Mouse (Mus musculus): Measurements from ENCODE around the gene Fam169a. TPM values are rescaled to one million over a fixed set of nuclear protein-coding genes. Genes with fewer than 3 reads are reported as not detected.
"Not testable (repeated sequence)": the region's sequence is repeated elsewhere in the genome, so short reads cannot be mapped to it uniquely, and the experiment has no call there.

Fam169a gene
- polyA plus RNA-seq, 1 experiment from 2014 or later = 2.4 TPM

GRCm38 (mm10) chr13:97062151-97062550, 4.9 kb upstream of the Fam169a start:
- Histone ChIP-seq H3K27ac (no peak overlapping the region), H3K4me3 (replicated peaks) (no peak overlapping the region), H3K9me3 (no peaks in the 10 kb centered on the region), H3K4me2 (replicated peaks) (no peak overlapping the region), H3K4me1 (replicated peaks) (no peaks in the 10 kb centered on the region), H3K36me3 (no peaks in the 10 kb centered on the region), H3K9ac (no peak overlapping the region), H3K27me3 (replicated peaks) (no peaks in the 10 kb centered on the region)
- 91% methylated on average over 3 of the region's 3 CpGs for WGBS
- no peak for ATAC-seq

DNA sequence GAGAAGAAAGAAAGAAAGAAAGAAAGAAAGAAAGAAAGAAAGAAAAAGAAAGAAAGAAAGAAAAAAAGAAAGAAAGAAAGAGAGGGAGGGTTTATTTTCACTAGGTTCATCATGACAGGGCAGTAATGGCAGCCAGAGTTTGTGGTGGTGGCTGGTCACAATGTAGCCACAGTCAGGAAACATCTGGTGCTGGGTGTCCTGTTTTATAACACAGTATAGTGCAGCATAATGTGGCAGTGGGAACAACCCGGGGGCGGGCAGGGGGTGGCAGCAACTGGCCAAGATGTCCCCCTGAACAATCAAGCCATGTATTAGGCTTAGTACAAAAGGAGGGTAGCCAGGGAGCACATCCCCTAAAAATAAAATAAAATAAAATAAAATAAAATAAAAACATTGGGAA, 3.7 kb upstream of the Fam169a start:
- Histone ChIP-seq H3K9me3 (no peaks in the 10 kb centered on the region), H3K4me3 (replicated peaks) (no peak overlapping the region), H3K9ac (no peak overlapping the region), H3K36me3 (no peaks in the 10 kb centered on the region), H3K4me1 (replicated peaks) (no peaks in the 10 kb centered on the region), H3K27ac (no peak overlapping the region), H3K4me2 (replicated peaks) (no peak overlapping the region), H3K27me3 (replicated peaks) (no peaks in the 10 kb centered on the region)
- 78% methylated on average over 2 of the region's 2 CpGs for WGBS
- ATAC-seq = no peak

DNA sequence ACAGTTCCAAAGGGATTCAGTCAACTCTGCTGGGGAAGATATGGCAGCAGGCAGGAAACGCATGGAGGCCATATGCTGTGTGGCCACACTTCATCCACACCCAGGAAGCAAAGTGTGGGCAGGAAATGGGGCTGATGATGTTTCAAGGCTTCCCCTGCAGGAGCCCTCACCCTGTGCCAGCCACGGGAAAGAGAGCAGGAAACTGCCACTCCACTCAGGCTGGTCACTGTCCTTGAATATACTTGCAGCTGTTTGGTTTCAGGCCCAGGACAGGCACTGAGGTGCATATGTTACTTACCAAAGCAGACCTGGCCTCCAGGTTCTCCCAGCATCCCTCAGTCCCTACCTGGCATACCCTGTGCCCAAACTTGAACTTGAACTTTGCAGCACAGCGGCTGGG, 2.7 kb upstream of the Fam169a start:
- Histone ChIP-seq H3K36me3 (no peaks in the 10 kb centered on the region), H3K4me1 (replicated peaks) (no peaks in the 10 kb centered on the region), H3K27me3 (replicated peaks) (no peaks in the 10 kb centered on the region), H3K4me2 (replicated peaks) (no peak overlapping the region), H3K4me3 (replicated peaks) (no peak overlapping the region), H3K27ac (no peak overlapping the region), H3K9me3 (no peaks in the 10 kb centered on the region), H3K9ac (no peak overlapping the region)
- ATAC-seq = peak; percentile 8; the same call in 1 of the 2 replicates
- 34% methylated on average over 3 of the region's 3 CpGs for WGBS

DNA sequence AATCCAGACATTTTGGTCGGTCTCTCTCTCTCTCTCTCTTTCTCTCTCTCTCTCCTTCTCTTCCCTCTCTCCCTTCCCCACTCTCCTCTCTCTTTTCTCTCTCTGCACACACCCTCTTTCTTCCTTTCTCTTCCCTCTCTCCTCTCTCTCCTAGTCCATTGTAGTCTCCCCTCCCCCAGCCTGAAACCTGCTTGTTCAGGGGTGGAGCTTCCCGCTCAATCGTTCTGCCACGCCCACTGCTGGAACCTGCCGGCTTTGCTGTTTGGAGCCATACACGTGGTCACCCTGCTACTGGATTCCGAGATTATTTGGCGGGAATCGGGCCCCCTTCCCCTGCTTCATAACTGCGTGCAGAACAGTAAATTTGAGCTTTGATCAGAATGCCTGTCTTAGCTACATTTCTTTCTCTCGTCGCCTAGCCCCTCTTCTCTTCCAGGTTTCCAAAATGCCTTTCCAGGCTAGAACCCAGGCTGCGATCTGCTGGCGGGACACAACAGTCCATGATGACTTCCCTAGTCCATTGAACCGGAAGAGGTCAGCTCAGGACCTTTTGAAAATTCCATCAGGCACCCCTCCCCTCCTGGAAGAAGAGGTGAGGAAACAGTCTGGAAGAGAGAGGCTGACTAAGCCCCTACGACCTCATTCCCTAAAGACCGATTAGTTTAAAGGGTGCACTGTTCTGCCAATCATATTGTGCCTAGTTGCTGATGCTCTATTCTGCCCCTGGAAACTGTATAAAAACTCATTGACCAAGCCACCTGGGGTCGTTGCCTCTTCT, 2.1 kb upstream of the Fam169a start:
- not testable (repeated sequence) for H3K4me1 ChIP-seq (replicated peaks); H3K4me3 ChIP-seq (replicated peaks); H3K9me3 ChIP-seq; H3K4me2 ChIP-seq (replicated peaks); H3K36me3 ChIP-seq; H3K9ac ChIP-seq; H3K27me3 ChIP-seq (replicated peaks); H3K27ac ChIP-seq
- peak; percentile 52; the same call in 1 of the 2 replicates for ATAC-seq
- WGBS = 50% methylated on average over 18 of the region's 18 CpGs

DNA sequence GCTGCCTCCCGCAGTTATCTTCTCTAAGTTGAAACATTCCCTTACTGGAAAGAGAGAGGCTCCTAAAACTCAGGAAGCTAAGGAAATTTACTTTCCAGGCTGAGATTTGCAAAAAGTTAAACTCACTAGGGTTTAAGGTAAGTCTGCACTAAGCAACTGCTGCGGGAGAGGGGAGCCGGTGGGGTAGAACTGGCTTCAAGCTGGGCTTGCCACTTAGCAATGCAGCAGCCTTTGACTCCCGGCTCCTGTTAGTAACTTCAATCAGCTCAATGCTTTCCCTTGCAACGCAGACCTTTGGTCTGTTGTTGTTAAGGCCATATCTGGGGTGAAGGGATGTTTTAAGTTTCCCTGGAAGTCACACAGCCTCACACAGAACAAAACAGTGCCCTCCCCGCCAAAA, 605 bp downstream of the Fam169a start:
- no peak overlapping the region for H3K27ac ChIP-seq
- H3K9ac ChIP-seq = no peak overlapping the region
- peaks cover 5% of the 10 kb centered on the region; the same call in 1 of the 2 replicates for H3K4me1 ChIP-seq (replicated peaks)
- H3K4me2 ChIP-seq (replicated peaks) = no peak overlapping the region
- no peak for ATAC-seq
- no peaks in the 10 kb centered on the region for H3K9me3 ChIP-seq
- H3K27me3 ChIP-seq (replicated peaks) = no peaks in the 10 kb centered on the region; the same call in 1 of the 2 replicates
- H3K36me3 ChIP-seq = no peaks in the 10 kb centered on the region
- no peak overlapping the region for H3K4me3 ChIP-seq (replicated peaks)
- 28% methylated on average over 6 of the region's 6 CpGs for WGBS

DNA sequence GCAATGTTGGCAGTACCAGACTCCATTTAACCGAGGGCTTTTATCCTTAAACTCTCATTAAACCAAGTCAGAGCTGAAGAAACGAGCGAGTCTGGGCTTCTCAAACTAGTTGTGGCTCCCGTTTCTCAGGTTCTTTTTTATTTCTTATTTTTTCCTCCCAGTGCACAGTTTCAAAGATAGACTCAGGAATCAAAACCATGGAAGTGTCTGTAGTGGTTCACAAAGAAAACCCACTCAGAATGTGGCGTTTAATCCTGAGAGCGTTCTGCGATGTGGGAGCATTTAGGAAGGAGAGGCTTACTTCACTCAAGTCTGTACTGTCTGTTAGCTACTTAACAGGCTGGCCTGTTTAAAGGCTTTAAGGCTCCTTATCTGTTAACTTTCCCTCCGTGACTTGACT, 1.1 kb downstream of the Fam169a start:
- no peak overlapping the region for H3K9ac ChIP-seq
- no peak overlapping the region for H3K27ac ChIP-seq
- H3K4me1 ChIP-seq (replicated peaks) = peaks cover 5% of the 10 kb centered on the region; the same call in 1 of the 2 replicates
- no peaks in the 10 kb centered on the region for H3K36me3 ChIP-seq
- no peak overlapping the region for H3K4me2 ChIP-seq (replicated peaks)
- no peaks in the 10 kb centered on the region for H3K9me3 ChIP-seq
- no peak overlapping the region for H3K4me3 ChIP-seq (replicated peaks)
- 71% methylated on average over 8 of the region's 8 CpGs for WGBS
- no peak for ATAC-seq
- no peaks in the 10 kb centered on the region; the same call in 1 of the 2 replicates for H3K27me3 ChIP-seq (replicated peaks)

- WGBS = 1% methylated on average over 71 of the region's 85 CpGs
- Histone ChIP-seq H3K4me1 (replicated peaks) (peaks cover 5% of the 10 kb centered on the region; the same call in 1 of the 2 replicates), H3K9me3 (no peaks in the 10 kb centered on the region), H3K9ac (peak overlapping the region; percentile 57), H3K27me3 (replicated peaks) (no peaks in the 10 kb centered on the region; the same call in 1 of the 2 replicates), H3K4me3 (replicated peaks) (peak overlapping the region; percentile 82), H3K36me3 (no peaks in the 10 kb centered on the region), H3K4me2 (replicated peaks) (peak overlapping the region; percentile 98), H3K27ac (no peak overlapping the region)
- ATAC-seq = peak; percentile 81
Measured at GRCm38 (mm10) chr13:97070931-97071625, 4.0 kb downstream of the Fam169a start.

DNA sequence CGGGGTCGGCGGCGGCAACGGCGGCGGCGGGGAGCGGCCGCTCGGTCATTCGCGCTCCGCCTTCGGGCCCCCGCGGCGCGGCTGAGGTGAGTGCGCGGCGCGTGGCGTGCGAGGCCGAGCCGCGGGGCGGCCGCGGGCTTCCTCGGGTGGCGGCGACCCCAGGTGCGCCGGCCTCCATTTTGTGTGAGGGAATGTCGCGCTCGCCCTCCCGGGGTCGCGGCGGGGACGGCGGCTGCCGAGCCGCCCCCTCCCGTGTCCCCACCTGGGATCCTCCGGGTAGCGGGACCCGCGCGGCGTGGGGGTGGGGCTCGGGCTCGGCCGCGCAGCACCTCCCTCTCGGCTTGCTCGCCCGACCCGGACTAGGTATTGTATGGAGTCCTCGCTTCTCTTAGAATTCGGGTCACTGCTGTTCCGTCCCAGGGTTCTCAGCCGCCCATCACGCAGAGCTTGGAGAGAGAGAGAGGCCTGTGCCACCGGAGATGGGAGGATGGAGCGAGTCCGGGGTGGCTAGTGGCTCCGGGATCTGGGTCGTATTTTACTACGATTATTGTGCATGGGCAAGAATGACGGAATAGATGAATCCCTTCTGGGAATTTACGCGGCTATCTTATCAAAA, 4.6 kb downstream of the Fam169a start:
- H3K4me3 ChIP-seq (replicated peaks) = peak overlapping the region; percentile 82
- no peaks in the 10 kb centered on the region; the same call in 1 of the 2 replicates for H3K27me3 ChIP-seq (replicated peaks)
- no peaks in the 10 kb centered on the region for H3K36me3 ChIP-seq
- WGBS = under 1% methylated on average over 59 of the region's 76 CpGs
- no peak overlapping the region for H3K27ac ChIP-seq
- H3K4me2 ChIP-seq (replicated peaks) = peak overlapping the region; percentile 98
- peak overlapping the region; percentile 57 for H3K9ac ChIP-seq
- peaks cover 5% of the 10 kb centered on the region; the same call in 1 of the 2 replicates for H3K4me1 ChIP-seq (replicated peaks)
- peak; percentile 71 for ATAC-seq
- no peaks in the 10 kb centered on the region for H3K9me3 ChIP-seq

GRCm38 (mm10) chr13:97073497-97073896, 6.4 kb downstream of the Fam169a start:
- 72% methylated on average over 1 of the region's 1 CpGs for WGBS
- H3K4me1 ChIP-seq (replicated peaks) = peaks cover 5% of the 10 kb centered on the region; the same call in 1 of the 2 replicates

GRCm38 (mm10) chr13:97077556-97077955, 10.5 kb downstream of the Fam169a start:
- no peaks in the 10 kb centered on the region for H3K27me3 ChIP-seq (replicated peaks)
- no peaks in the 10 kb centered on the region for H3K36me3 ChIP-seq
- WGBS = 91% methylated on average over 2 of the region's 2 CpGs
- H3K4me1 ChIP-seq (replicated peaks) = no peaks in the 10 kb centered on the region
- no peak overlapping the region for H3K27ac ChIP-seq
- H3K9me3 ChIP-seq = no peaks in the 10 kb centered on the region
- no peak overlapping the region for H3K9ac ChIP-seq
- no peak overlapping the region for H3K4me2 ChIP-seq (replicated peaks)
- ATAC-seq = no peak
- no peak overlapping the region for H3K4me3 ChIP-seq (replicated peaks)

More at GRCm38 (mm10) chr13:97073497-97073896, 6.4 kb downstream of the Fam169a start:
- Histone ChIP-seq H3K27me3 (replicated peaks) (no peaks in the 10 kb centered on the region; the same call in 1 of the 2 replicates), H3K9me3 (no peaks in the 10 kb centered on the region), H3K4me3 (replicated peaks) (no peak overlapping the region), H3K36me3 (no peaks in the 10 kb centered on the region), H3K9ac (no peak overlapping the region), H3K27ac (no peak overlapping the region), H3K4me2 (replicated peaks) (no peak overlapping the region)
- ATAC-seq = no peak

DNA sequence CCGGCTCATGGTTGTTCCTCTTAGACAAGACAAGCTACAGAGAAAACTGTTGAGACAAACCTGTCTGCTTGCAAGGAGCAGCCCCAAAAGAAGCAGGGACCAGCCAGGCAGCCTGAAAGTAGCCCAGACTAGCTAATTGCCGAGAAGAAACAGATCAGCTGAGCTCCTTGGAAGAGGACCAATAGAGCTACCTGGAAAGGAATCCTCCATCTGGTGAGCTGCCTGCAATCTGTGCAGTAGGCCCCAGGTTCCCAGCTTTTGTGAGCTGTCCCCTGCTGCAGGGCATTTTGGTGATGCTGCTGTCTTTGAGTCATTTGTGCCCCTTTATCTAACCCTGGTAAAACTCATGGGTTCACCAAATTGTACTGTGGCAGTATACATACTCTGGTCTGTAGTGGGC, 13.1 kb downstream of the Fam169a start:
- Histone ChIP-seq H3K4me2 (replicated peaks) (no peak overlapping the region), H3K36me3 (no peaks in the 10 kb centered on the region), H3K9me3 (no peaks in the 10 kb centered on the region), H3K9ac (no peak overlapping the region), H3K4me3 (replicated peaks) (no peak overlapping the region), H3K27ac (no peak overlapping the region), H3K27me3 (replicated peaks) (no peaks in the 10 kb centered on the region), H3K4me1 (replicated peaks) (no peaks in the 10 kb centered on the region)
- 72% methylated on average over 2 of the region's 2 CpGs for WGBS
- ATAC-seq = no peak

DNA sequence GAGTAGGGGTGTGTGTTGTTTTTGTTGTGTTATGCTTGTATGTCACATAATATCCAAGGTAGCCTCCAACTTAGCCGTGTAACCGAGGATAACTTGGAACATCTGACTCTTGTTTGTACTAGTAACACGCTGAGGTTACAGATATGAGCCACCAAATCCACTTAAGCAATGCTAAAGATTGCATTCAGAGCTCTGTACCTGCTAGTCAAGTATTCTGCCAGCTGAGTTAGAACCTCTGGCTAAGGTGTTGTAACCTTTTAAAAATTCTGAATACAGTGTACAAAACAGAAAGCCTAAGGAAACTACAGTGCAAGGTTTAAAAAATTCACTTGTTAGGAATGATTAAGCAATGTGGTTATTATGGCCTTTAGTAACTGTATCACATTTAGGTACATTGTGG, 13.5 kb downstream of the Fam169a start:
- Histone ChIP-seq H3K4me1 (replicated peaks) (no peaks in the 10 kb centered on the region), H3K36me3 (no peaks in the 10 kb centered on the region), H3K4me2 (replicated peaks) (no peak overlapping the region), H3K27ac (no peak overlapping the region), H3K9ac (no peak overlapping the region), H3K27me3 (replicated peaks) (no peaks in the 10 kb centered on the region), H3K4me3 (replicated peaks) (no peak overlapping the region), H3K9me3 (no peaks in the 10 kb centered on the region)
- ATAC-seq = no peak
- WGBS = 94% methylated on average over 3 of the region's 3 CpGs

Data from intestine, embryonic 15.5 days (tissue).